Mouse (Mus musculus): Measurements from ENCODE around the gene Lysmd4.
A peak's percentile ranks its signal among the peaks of the same experiment; 100 is the strongest.

Lysmd4 gene

GRCm38 (mm10) chr7:67222220-67222862 is at the start of gene Lysmd4:
Gene Lysmd4, plus strand, starts transcription at chr7:67222544.
- peak; percentile 96 for DNase-seq

DNA sequence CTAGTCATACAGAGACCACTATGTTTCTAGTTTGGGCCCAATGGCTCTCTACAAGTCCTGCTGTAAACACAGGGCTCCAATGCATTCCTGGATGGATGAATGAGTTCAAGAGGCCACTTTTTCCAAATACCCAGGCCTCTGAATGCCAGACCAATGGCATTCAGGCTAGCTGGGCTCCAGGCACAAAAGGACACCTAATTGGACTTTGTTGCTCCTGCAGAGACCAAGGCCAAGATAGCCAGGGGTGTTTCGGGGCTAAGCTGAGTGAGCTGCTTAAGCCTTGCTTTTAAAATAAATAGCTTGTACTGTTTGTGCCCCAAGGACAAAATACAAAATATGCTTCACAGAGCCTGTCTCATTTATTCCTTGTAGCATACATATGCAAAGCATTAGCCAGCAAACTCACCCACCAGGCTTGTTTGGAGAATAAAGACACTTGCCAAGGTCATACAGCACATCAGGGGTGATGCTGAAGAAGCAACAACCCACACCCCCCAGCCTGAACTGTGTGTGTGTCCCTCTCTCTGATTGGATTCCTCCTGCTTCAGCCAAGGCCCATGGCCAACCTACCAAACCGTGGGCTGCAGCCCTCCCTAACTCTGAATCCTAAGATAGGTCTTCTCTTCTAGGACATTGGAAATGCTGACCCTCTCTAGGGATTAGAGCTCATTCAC is 48.7 kb upstream of the Lysmd4 start:
- no peak for DNase-seq

- no peak for DNase-seq
Observed at GRCm38 (mm10) chr7:67183786-67184185, 38.6 kb upstream of the Lysmd4 start.

- peak; percentile 66 for DNase-seq
Observed at GRCm38 (mm10) chr7:67199412-67199811, 22.9 kb upstream of the Lysmd4 start.

DNA sequence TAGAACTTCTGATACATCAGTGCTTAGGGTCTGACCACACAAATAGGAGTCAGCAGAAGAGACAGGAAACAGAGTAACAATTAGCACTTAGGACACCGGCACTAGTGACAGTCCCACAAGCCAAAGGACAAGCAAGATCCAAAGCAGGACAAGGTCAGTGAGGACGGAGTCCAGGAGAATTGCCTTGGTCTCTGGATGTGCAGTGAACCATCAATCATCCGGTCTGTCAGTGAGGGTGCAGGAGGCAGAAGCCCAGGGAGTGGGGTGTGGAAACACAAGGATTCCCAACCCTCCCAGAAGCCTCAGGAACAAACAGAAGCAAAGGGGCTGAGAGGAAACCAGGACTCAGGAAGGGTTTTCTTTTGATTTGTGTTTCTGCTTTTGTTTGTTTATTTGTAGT is 18.7 kb upstream of the Lysmd4 start:
- no peak for DNase-seq

GRCm38 (mm10) chr7:67205734-67206425 is 16.5 kb upstream of the Lysmd4 start:
- DNase-seq, result no peak

GRCm38 (mm10) chr7:67206496-67206895 is 15.8 kb upstream of the Lysmd4 start:
- no peak for DNase-seq

DNA sequence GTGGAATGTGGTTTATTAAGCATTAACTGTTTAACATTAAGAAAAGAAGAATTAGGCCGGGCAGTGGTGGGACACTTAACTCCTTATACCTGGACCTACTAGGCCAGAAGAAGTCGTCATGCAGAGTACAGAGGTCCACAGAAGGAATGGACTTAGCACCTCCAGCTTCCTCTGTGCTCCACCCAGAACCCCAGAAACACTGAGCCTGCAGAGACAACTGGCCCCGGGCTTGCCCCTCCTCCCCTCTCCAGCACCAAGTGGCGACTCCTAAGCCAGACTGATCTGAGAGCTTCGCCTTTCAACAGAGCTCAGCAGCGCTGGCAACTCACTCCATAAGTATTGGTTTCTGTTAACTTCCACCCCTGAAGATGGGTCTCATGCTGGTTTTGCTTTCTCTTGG is 14.6 kb upstream of the Lysmd4 start:
- DNase-seq, result no peak

- no peak for DNase-seq
Observed at GRCm38 (mm10) chr7:67208317-67208716, 14.0 kb upstream of the Lysmd4 start.

DNA sequence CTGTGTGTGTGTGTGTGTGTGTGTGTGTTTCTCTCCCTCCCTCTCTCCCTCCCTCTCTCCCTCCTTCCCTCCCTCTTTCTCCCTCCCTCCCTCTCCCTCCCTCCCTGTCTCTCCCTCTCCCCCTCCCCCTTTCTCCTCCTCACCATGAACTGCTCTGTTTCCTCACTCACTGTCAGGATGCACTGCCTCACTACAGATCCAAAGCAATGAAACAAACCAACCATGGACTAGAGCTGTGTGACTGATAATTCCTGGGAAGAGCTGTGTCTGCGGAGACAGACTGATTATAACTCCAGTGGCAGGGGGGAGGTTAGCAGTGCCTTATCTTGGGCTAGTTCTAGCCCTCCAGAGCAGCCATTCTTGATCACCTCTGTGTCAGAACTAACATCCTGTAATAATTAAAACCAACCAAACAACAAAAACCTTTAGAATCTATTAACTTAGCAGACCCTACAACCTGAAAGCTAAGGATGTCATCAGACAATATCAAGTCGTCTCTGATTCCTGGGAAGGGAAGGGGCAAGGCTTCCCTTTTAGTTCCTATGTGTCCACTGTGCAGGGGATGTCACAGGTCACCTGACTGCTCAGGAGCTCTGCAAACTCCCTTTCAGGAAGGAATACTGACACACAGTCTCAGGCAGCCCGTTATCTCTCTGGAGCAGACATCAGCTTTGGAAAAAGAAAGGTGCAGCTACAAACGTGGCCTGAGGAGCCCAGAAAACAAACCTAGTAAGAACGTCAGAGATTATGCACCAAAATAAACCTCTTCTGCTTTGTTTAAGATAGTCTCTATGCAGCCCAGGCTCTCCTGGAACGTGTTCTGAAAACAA is 12.1 kb upstream of the Lysmd4 start:
- no peak for DNase-seq

GRCm38 (mm10) chr7:67211341-67211740 is 11.0 kb upstream of the Lysmd4 start:
- DNase-seq, result no peak

- no peak for DNase-seq
Observed at GRCm38 (mm10) chr7:67211971-67212370, 10.4 kb upstream of the Lysmd4 start.

GRCm38 (mm10) chr7:67213589-67213988 is 8.8 kb upstream of the Lysmd4 start:
- DNase-seq, result no peak

DNA sequence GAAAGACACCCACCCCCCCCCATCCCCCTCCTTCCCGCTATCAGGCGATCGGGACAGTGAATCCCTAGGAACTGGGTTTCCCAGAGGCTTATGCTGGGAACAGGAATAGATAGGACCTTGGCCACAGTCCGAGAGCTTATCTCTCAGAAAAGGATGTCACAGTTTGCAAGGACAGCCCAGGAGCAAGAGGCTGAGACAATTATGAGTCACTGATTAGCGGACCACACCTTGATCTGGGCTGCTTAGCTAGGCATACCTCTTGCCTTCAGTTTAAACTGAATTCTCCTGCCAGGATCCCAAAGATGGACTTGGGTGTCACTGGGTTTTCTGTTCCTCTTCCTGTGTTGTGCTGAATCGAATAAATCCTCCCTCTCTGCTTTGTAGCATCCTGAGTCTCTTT is 6.0 kb upstream of the Lysmd4 start:
- DNase-seq, result no peak

DNA sequence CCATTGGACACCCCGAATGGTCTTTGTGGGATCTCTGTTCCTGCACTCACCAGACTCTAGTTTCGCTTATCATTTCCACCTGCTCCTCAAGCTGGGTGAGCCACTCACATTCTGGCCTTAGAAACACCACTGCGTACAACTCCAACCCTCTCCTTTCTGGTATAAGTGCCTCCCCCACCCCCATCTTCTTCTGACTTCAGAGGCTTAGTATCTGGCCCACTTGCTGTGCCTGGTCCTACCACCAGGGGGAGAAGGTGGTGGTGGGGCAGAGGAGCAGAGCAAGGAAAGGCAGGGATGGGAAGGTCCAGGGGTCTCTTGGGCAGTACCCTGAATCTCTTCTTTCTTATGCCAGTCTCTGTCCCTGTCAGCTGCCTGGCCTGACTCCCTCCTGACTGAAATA is 5.3 kb upstream of the Lysmd4 start:
- peak; percentile 47 for DNase-seq

GRCm38 (mm10) chr7:67225943-67226625 is 3.7 kb downstream of the Lysmd4 start:
- no peak for DNase-seq

DNA sequence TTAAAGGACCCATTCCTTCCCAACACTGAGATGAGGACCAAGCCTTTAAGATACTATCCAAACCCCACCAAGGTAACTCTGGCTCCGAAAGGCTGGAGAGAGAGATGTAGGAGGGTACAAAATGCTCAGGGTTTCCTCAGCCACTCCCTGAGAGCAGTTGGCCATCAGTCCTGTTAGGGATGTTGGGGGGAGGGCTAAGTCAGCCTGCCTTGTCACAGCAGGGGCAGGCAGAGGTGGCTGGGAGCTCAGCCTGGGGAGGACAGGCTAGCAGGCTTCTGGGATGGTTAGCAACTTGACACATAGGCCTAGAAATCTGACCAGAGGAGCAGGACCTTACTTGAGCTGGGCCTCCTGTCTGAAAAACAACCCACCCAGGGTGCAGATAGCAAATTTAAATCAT is 5.2 kb downstream of the Lysmd4 start:
- DNase-seq, result no peak

- DNase-seq, result peak; percentile 79
Observed at GRCm38 (mm10) chr7:67228390-67228789, 6.0 kb downstream of the Lysmd4 start.

DNA sequence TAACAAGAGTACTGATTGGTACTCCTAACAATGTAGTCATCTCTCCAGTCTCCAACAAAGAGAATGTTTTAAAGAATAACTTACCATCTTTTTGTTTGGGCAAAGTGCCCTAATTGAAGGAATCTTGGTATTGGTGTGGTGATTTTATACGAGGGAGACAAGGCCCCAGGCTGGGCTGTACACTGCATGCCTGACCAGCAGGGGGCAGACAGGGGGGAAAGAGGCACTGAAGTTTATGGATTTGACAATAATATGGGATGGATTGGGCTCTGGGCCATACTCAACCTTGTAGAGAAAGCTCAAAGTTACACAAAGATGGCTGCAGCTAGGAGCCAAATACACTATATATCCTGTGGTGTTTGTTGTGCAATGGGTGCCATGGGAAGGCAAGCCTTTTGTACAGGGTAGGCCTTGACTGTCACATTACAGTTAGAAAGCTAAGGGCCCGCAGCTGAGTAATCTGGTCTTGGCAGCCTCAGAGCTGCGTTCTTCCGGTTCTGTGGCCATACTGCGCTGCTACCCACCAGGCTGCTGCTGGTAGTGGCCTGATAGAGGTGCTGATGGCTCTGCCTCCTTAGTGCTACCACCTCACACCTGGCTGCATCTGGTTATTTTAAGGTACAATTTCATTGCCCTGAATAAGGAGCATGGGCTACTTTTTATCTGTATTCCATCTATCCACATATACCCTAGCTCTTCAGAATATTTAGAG is 6.7 kb downstream of the Lysmd4 start:
- DNase-seq, result no peak

DNA sequence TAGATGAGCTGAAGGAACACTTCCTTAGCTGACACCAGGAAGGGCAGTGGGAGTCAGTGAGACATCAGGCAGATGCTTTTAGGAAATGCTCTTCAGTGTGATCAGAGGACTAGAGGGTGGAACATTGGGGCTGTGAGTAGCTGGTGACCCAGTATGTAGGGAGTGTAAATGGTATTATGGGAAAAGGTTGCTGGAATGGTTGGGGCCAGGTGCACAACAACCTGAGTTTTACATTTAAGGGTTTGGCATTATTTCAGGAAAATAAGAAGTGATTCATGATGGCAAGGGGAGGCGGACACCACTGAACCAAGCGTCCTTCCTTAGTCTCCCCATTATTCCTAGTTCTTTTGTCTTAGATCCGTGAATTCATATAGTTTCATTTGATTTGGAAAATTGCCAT is 7.4 kb downstream of the Lysmd4 start:
- DNase-seq, result no peak

DNA sequence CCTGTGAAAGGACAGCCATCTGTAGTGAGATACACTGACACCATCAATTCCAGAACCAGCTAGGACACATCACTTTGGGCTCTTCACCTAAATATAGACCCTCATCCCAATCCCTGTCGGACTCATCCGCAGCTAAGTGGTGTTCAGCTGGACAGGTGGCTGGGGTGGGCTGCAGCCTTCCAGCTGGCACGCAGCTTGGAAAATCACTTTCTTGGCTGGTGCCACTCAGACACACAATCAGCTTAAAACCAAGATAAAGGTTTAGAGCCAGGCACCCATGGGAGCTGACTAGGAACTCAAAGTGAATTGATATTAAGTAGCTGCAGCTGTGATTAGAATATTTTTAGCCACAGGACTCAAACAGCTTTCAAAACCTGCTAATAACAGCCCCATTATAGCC is 7.9 kb downstream of the Lysmd4 start:
- no peak for DNase-seq

DNA sequence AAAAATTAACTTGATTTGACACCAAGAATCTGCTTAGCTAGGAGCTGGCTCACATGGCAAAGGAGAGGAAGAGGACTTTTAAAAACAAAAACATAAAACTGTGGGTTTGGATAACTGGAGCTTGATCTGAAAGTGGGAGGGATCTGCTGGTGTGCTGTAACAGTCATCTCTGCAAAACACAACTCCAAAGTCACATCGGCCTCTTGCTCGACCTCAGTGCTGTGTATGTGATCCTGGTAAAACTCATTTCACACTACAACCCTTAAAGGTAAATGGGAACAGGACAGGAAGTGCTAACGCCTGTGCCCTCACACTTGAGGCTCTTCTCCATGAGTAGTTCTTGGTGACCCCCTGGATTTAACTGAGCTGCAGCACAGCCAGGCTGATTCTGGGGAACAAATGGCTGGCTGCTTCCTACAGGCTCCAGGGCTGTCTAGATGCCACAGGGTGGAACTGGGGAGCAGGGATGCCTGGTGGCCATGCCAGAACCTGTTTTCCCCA is 8.3 kb downstream of the Lysmd4 start:
- DNase-seq, result no peak

Data from cerebellum, adult 8-10 months (tissue).